Mouse (Mus musculus): ENCODE data around the gene C1rl. TPM values are rescaled to one million over a fixed set of nuclear protein-coding genes. Genes with fewer than 3 reads are reported as not detected.

C1rl gene
- polyA plus RNA-seq, 1 experiment: 1.2 TPM

DNA sequence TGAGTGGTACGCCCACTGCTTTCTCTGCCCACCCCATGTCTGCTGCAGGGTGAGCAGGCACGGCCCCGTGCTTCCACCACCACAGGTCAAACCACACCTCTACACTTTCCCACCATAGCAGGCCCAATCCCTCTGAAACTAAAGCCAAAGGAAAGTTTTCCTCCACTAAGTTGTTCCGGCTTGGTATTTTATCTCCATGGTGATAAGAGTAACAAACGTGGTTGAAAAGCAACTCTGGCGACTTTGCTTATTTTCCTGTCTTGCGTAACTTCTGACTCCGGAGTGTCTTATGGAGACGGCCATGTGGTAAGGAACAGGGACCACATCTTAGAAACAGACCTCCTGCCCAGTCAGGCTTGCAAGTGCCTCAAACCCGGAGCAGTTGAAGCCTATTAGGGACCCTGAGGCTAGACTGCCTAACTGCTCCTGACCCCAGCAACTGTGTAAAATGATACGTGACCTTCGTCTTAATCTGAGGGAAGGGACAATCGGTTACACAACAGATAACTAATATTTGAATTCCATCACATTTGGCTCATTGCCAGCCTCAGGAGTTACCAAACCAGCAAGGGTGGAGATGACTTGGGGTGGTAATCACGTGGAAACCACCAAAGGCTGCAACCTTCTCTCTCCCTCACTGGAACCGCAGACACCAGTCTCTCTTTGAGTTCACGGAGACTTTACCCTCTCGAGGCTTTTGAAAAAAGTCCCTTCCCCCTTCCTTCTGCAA, 14.8 kb upstream of the C1rl start:
- Histone ChIP-seq H3K27me3 (ENCODE audit: control insufficient read depth, insufficient read depth, insufficient read length) (no peaks in the 10 kb centered on the region), H3K36me3 (ENCODE audit: control insufficient read depth, insufficient read depth) (no peaks in the 10 kb centered on the region), H3K79me2 (ENCODE audit: control insufficient read depth, insufficient read depth) (no peaks in the 10 kb centered on the region), H3K4me2 (ENCODE audit: low read depth) (peak overlapping the region; percentile 60), H3K4me3 (no peak overlapping the region), H3ac (ENCODE audit: control insufficient read depth, insufficient read length) (no peak overlapping the region)
- peak; percentile 89 for TF ChIP-seq CEBPB (IDR thresholded peaks at IDR 0.05; ENCODE audit: insufficient read depth, poor library complexity, severe bottlenecking)
- TF ChIP-seq POLR2A (IDR thresholded peaks at IDR 0.05; ENCODE audit: insufficient read length, low read depth): peak; percentile 13
- peak; percentile 70 for TF ChIP-seq POLR2AphosphoS2 (IDR thresholded peaks at IDR 0.05; ENCODE audit: insufficient read length, low read depth)
- TF ChIP-seq USF1 (IDR thresholded peaks at IDR 0.05; ENCODE audit: low read depth): no peak

DNA sequence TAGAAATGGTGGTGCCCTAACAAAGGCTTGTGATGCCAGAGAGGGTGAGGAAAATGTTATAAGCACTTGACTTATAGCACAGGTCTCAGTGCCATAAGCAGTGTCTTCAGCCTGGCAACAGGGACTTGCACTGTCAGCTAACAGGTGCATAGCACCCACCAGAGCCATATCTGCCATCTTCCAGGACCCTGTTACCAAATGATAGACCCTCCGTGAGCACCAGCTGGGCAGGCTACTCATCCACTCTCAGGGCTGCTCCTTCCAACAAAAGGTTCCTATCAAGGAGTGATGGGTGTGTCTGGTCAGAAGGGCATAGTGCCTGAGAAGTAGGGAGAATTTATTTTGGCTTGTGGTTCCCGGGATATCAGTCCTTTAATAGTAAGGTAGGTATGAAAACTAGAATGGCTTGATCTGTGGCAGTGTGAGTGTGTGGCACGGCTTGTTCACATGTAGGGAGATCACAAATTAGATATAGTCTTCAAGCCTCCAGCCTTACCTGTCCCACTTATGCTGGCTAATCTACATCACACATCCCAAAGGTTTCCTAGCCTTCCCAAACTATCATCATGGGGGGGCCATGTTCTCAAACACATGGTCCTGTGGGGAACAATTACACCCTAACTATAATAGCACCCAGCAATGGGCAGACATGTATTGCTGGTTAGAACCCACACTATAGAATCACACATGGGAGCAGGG, 13.9 kb upstream of the C1rl start:
- H3K79me2 ChIP-seq (ENCODE audit: control insufficient read depth, insufficient read depth): no peaks in the 10 kb centered on the region
- no peak overlapping the region for H3ac ChIP-seq (ENCODE audit: control insufficient read depth, insufficient read length)
- no peaks in the 10 kb centered on the region for H3K36me3 ChIP-seq (ENCODE audit: control insufficient read depth, insufficient read depth)
- TF ChIP-seq CEBPB (IDR thresholded peaks at IDR 0.05; ENCODE audit: insufficient read depth, poor library complexity, severe bottlenecking): no peak
- TF ChIP-seq POLR2AphosphoS2 (IDR thresholded peaks at IDR 0.05; ENCODE audit: insufficient read length, low read depth): peak; percentile 64
- no peak for TF ChIP-seq TCF12 (IDR thresholded peaks at IDR 0.05; ENCODE audit: insufficient read depth, poor library complexity, severe bottlenecking)
- no peak for TF ChIP-seq TCF3 (IDR thresholded peaks at IDR 0.05; ENCODE audit: insufficient read length, low read depth)
- TF ChIP-seq MAX (IDR thresholded peaks at IDR 0.05; ENCODE audit: low read depth): no peak
- no peak for TF ChIP-seq E2F4 (IDR thresholded peaks at IDR 0.05; ENCODE audit: insufficient read depth)
- no peak for TF ChIP-seq REST (IDR thresholded peaks at IDR 0.05; ENCODE audit: insufficient read depth, insufficient read length)
- TF ChIP-seq SRF (IDR thresholded peaks at IDR 0.05; ENCODE audit: control insufficient read depth, insufficient read length, low read depth): no peak
- no peaks in the 10 kb centered on the region for H3K27me3 ChIP-seq (ENCODE audit: control insufficient read depth, insufficient read depth, insufficient read length)
- H3K4me2 ChIP-seq (ENCODE audit: low read depth): peak overlapping the region; percentile 60
- H3K4me3 ChIP-seq: no peak overlapping the region

DNA sequence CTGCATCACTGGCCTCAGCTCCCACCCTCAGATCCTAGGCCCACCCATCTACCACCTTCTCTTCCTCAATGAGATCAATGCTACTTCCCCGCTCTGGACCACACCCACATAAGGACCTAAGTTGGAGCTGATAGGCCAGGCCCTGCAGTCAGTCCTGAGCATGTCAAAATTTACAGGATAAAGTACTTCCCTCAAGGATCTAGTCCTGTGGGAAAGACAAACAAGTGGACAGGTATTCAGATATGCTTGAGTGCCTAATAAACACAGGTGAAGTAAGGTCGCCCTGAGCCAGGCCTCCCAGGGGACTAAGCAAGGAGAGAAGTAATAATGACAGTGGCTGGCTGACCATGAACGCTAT, 13.4 kb upstream of the C1rl start:
- Histone ChIP-seq H3K4me3 (no peak overlapping the region), H3K79me2 (ENCODE audit: control insufficient read depth, insufficient read depth) (no peaks in the 10 kb centered on the region), H3ac (ENCODE audit: control insufficient read depth, insufficient read length) (no peak overlapping the region), H3K27me3 (ENCODE audit: control insufficient read depth, insufficient read depth, insufficient read length) (no peaks in the 10 kb centered on the region), H3K4me2 (ENCODE audit: low read depth) (no peak overlapping the region), H3K36me3 (ENCODE audit: control insufficient read depth, insufficient read depth) (no peaks in the 10 kb centered on the region)
- TF ChIP-seq TCF12 (IDR thresholded peaks at IDR 0.05; ENCODE audit: insufficient read depth, poor library complexity, severe bottlenecking) (no peak), MYOG (IDR thresholded peaks at IDR 0.05; ENCODE audit: control insufficient read depth in 1 of 3, insufficient read depth in 1 of 3, insufficient read length in 2 of 3, low read depth in 2 of 3) (no peak), POLR2AphosphoS2 (IDR thresholded peaks at IDR 0.05; ENCODE audit: insufficient read length, low read depth) (no peak), TCF3 (IDR thresholded peaks at IDR 0.05; ENCODE audit: insufficient read length, low read depth) (no peak), SRF (IDR thresholded peaks at IDR 0.05; ENCODE audit: control insufficient read depth, insufficient read length, low read depth) (no peak), CEBPB (IDR thresholded peaks at IDR 0.05; ENCODE audit: insufficient read depth, poor library complexity, severe bottlenecking) (no peak), REST (IDR thresholded peaks at IDR 0.05; ENCODE audit: insufficient read depth, insufficient read length) (no peak), E2F4 (IDR thresholded peaks at IDR 0.05; ENCODE audit: insufficient read depth) (no peak), MYOD1 (IDR thresholded peaks at IDR 0.05; ENCODE audit: control insufficient read depth in 1 of 3, insufficient read length in 2 of 3, low read depth in 2 of 3) (no peak), MAX (IDR thresholded peaks at IDR 0.05; ENCODE audit: low read depth) (no peak), POLR2A (IDR thresholded peaks at IDR 0.05; ENCODE audit: insufficient read length, low read depth) (no peak), USF1 (IDR thresholded peaks at IDR 0.05; ENCODE audit: low read depth) (no peak)

DNA sequence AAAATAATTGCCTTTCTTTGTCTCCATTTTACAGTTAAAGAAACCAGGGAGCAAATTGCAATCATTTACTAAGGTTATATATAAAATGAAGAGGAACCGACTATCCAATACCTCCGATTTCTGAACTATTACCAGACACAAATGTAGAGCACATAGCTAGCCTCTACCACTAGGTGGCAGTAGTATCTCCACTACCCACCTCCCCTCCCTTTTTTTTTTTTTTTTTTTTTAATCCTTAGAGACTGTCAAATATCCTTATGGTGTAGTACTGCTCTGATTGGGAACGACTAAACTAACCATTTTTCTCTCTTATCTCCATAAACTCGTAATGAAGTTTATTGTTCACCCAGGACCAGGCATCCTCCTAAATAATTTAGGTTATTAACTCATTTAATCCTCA, 12.6 kb upstream of the C1rl start:
- TF ChIP-seq POLR2AphosphoS2 (IDR thresholded peaks at IDR 0.05; ENCODE audit: insufficient read length, low read depth): no peak
- no peak for TF ChIP-seq MYOD1 (IDR thresholded peaks at IDR 0.05; ENCODE audit: control insufficient read depth in 1 of 3, insufficient read length in 2 of 3, low read depth in 2 of 3)
- TF ChIP-seq MAX (IDR thresholded peaks at IDR 0.05; ENCODE audit: low read depth): no peak
- no peak for TF ChIP-seq USF1 (IDR thresholded peaks at IDR 0.05; ENCODE audit: low read depth)
- TF ChIP-seq E2F4 (IDR thresholded peaks at IDR 0.05; ENCODE audit: insufficient read depth): no peak
- TF ChIP-seq SRF (IDR thresholded peaks at IDR 0.05; ENCODE audit: control insufficient read depth, insufficient read length, low read depth): no peak
- no peak for TF ChIP-seq TCF12 (IDR thresholded peaks at IDR 0.05; ENCODE audit: insufficient read depth, poor library complexity, severe bottlenecking)
- TF ChIP-seq CEBPB (IDR thresholded peaks at IDR 0.05; ENCODE audit: insufficient read depth, poor library complexity, severe bottlenecking): no peak
- TF ChIP-seq TCF3 (IDR thresholded peaks at IDR 0.05; ENCODE audit: insufficient read length, low read depth): no peak
- no peak for TF ChIP-seq REST (IDR thresholded peaks at IDR 0.05; ENCODE audit: insufficient read depth, insufficient read length)
- no peak for TF ChIP-seq MYOG (IDR thresholded peaks at IDR 0.05; ENCODE audit: control insufficient read depth in 1 of 3, insufficient read depth in 1 of 3, insufficient read length in 2 of 3, low read depth in 2 of 3)
- TF ChIP-seq POLR2A (IDR thresholded peaks at IDR 0.05; ENCODE audit: insufficient read length, low read depth): no peak
- no peak overlapping the region for H3K4me2 ChIP-seq (ENCODE audit: low read depth)
- no peaks in the 10 kb centered on the region for H3K79me2 ChIP-seq (ENCODE audit: control insufficient read depth, insufficient read depth)
- H3K27me3 ChIP-seq (ENCODE audit: control insufficient read depth, insufficient read depth, insufficient read length): no peaks in the 10 kb centered on the region
- H3ac ChIP-seq (ENCODE audit: control insufficient read depth, insufficient read length): no peak overlapping the region
- no peak overlapping the region for H3K4me3 ChIP-seq
- no peaks in the 10 kb centered on the region for H3K36me3 ChIP-seq (ENCODE audit: control insufficient read depth, insufficient read depth)
